Mouse (Mus musculus) Patski (cell line): ENCODE measurements around the gene Olfr740. TPM values are rescaled to one million over a fixed set of nuclear protein-coding genes. Genes with fewer than 3 reads are reported as not detected.

Experiments
- ATAC-seq: fragments of 100-300 bp; one replicate; pipeline ENCODE4 v1.8.0; 2021
- CTCF ChIA-PET: fragments of 350-600 bp; sonication (Branson Sonifier 250); formaldehyde crosslinking; loops from one replicate; lab custom pipeline; 2022; ENCODE audit warnings: inconsistent platforms; lab: Charles Lee
- POLR2A ChIA-PET: fragments of 350-600 bp; sonication (Branson Sonifier 250); formaldehyde crosslinking; loops from one replicate; lab custom pipeline; 2022; ENCODE audit warnings: antibody characterized with exemption, inconsistent platforms; lab: Charles Lee
- DNase-seq: peaks from one replicate; pipeline ENCODE4 v3.0.0-alpha.2; 2011; ENCODE audit warnings: low read depth, low spot score
- H3K27me3 ChIP-seq: fragments of 371-371 bp; one replicate; pipeline ENCODE4 v1.5.1; 2021
- CTCF ChIP-seq: fragments of 100-300 bp; IDR thresholded peaks from one replicate; pipeline ENCODE4 v1.5.1; 2021
- in situ Hi-C: fragments of 300-500 bp; cut with MboI; formaldehyde crosslinking; loops from 3 replicates; pipeline ENCODE4 v1.11.1; 2018; ENCODE audit warnings: low pct_unique_long_range_greater_than_20kb, mixed read lengths
- polyA plus RNA-seq: library from polyadenylated mRNA; unstranded; gene quantifications from one replicate; pipeline ENCODE4 v1.2.3, GENCODE M21; 2021

Gene Olfr740
- polyA plus RNA-seq = not detected

- TF ChIP-seq CTCF = no peak
- in situ Hi-C loops = no loop called here
- POLR2A ChIA-PET = no interaction called here
These were observed at the start of gene Olfr740 for GRCm38 (mm10) chr14:50445245-50445644. Gene Olfr740 (plus strand): TSS chr14:50445545.

GRCm38 (mm10) chr14:50407268-50407667 is 38.1 kb upstream of the Olfr740 start, which contains the start of gene Olfr738:
Gene Olfr738 (plus strand): TSS chr14:50407568.
- DNase-seq (no peak), ATAC-seq (no peak)
- no peaks in the 10 kb centered on the region for H3K27me3 ChIP-seq
- in situ Hi-C loops = no loop called here
- ChIA-PET POLR2A (no interaction called here), CTCF (no interaction called here)
- no peak for TF ChIP-seq CTCF

More at GRCm38 (mm10) chr14:50445245-50445644, at the start of gene Olfr740:
- H3K27me3 ChIP-seq = no peaks in the 10 kb centered on the region
- ATAC-seq (no peak), DNase-seq (no peak)
- CTCF ChIA-PET = no interaction called here

DNA sequence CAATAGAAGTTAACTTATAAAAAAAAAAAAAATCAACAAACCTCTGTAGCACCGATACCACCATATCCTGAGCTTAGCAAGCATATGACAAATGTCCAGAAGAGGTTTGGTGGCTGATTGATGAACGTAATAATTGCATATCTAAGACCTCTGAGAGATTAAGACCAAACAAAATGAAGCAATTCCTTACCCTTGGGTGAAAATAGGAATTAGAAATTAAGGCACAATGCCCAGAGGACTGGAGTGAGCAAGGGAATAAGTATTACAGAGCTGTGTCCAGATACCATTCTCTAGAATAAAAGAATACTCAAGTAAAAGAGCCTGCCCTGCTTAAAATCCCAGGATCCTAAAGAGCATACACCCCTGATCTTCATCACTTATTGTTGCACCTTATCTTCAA is 27.0 kb upstream of the Olfr740 start, which contains the start of gene Olfr739:
Olfr739 (plus strand) TSS at position 301 of the 400 bp plus-strand sequence.
- ATAC-seq (no peak), DNase-seq (no peak)
- no peak for TF ChIP-seq CTCF
- H3K27me3 ChIP-seq = no peaks in the 10 kb centered on the region
- ChIA-PET CTCF (no interaction called here), POLR2A (no interaction called here)
- in situ Hi-C loops = no loop called here

GRCm38 (mm10) chr14:50472438-50472837 is 27.1 kb downstream of the Olfr740 start, which contains the start of gene Olfr741:
Gene Olfr741 (plus strand): TSS chr14:50472738.
- POLR2A ChIA-PET = no interaction called here
- H3K27me3 ChIP-seq = no peaks in the 10 kb centered on the region
- ATAC-seq (no peak), DNase-seq (no peak)
- CTCF ChIA-PET = no interaction called here
- in situ Hi-C loops = no loop called here
- TF ChIP-seq CTCF = no peak

GRCm38 (mm10) chr14:50478406-50478805 is 33.1 kb downstream of the Olfr740 start:
- CTCF ChIA-PET = no interaction called here
- no peaks in the 10 kb centered on the region for H3K27me3 ChIP-seq
- POLR2A ChIA-PET = no interaction called here
- ATAC-seq = no peak
- TF ChIP-seq CTCF = no peak
- in situ Hi-C loops = no loop called here
- DNase-seq = no peak

GRCm38 (mm10) chr14:50503300-50503699 is 58.0 kb downstream of the Olfr740 start, which contains the start of gene Olfr742:
Gene Olfr742 (plus strand): TSS chr14:50503600.
- in situ Hi-C loops = no loop called here
- H3K27me3 ChIP-seq = no peaks in the 10 kb centered on the region
- ChIA-PET CTCF (no interaction called here), POLR2A (no interaction called here)
- DNase-seq (no peak), ATAC-seq (no peak)
- no peak for TF ChIP-seq CTCF

Other genes starting within 250 kb of the Olfr740 start
- not detected for gene Olfr731, start 203.7 kb upstream of the Olfr740 start, polyA plus RNA-seq
- not detected for gene Olfr732, start 161.3 kb upstream of the Olfr740 start, polyA plus RNA-seq
- gene Olfr733, start 144.0 kb upstream of the Olfr740 start, polyA plus RNA-seq = not detected
- not detected for gene Olfr734, start 118.8 kb upstream of the Olfr740 start, polyA plus RNA-seq
- gene Olfr735, start 96.7 kb upstream of the Olfr740 start, polyA plus RNA-seq = not detected
- not detected for gene Tlr11, start 87.6 kb upstream of the Olfr740 start, polyA plus RNA-seq
- gene Olfr736, start 64.4 kb upstream of the Olfr740 start, polyA plus RNA-seq = not detected
- not detected for gene Olfr738, start 38.0 kb upstream of the Olfr740 start, polyA plus RNA-seq
- not detected for gene Olfr739, start 26.9 kb upstream of the Olfr740 start, polyA plus RNA-seq
- not detected for gene Olfr741, start 27.2 kb downstream of the Olfr740 start, polyA plus RNA-seq
- gene Olfr742, start 58.1 kb downstream of the Olfr740 start, polyA plus RNA-seq = not detected
- not detected for gene Olfr743, start 76.3 kb downstream of the Olfr740 start, polyA plus RNA-seq
- not detected for gene Olfr744, start 169.3 kb downstream of the Olfr740 start, polyA plus RNA-seq
- not detected for gene Olfr745, start 193.8 kb downstream of the Olfr740 start, polyA plus RNA-seq
- gene Olfr746, start 201.5 kb downstream of the Olfr740 start, polyA plus RNA-seq = not detected
- gene Olfr747, start 247.7 kb downstream of the Olfr740 start, polyA plus RNA-seq = not detected